Mouse (Mus musculus): ENCODE measurements around the gene Obp2a. TPM values are rescaled to one million over a fixed set of nuclear protein-coding genes. Genes with fewer than 3 reads are reported as not detected.

Gene Obp2a
- polyA plus RNA-seq, 1 experiment from 2014 or later: not detected

DNA sequence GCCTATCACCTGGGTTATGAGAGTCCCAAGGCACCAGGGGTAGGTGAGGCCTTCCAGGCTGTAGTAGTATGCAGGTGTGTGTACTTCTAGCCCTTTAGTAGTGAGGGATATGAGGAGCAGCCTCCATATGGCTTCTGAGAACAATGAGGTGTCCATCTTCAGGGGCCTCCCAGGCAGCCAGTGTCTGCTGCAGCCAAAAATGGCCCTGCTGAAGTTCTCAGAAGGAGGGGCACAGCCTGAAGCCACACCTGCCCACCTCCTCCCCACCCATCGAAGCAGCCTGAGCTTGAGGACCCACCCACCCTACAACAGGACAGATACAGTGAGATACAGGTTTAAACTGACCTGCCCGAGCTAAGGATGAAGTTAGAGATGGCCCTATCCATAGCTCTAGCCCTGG is 17.4 kb upstream of the Obp2a start, which contains the start of gene Lcn10:
TSS of gene Lcn10 (plus strand) at position 301 of the 400 bp plus-strand sequence.
- no peak for TF ChIP-seq CTCF (IDR thresholded peaks at IDR 0.05; ENCODE audit: low read depth)
- H3K4me3 ChIP-seq (ENCODE audit: low read depth, low read length): no peak within 1 kb of the TSS
- no peak for ATAC-seq
- no peaks in the 10 kb centered on the region for H3K27me3 ChIP-seq (replicated peaks; ENCODE audit: control insufficient read depth, insufficient read depth, low read length)
- no peak within 1 kb of the TSS for H3K9ac ChIP-seq (ENCODE audit: low read depth, low read length)
- H3K36me3 ChIP-seq (ENCODE audit: control insufficient read depth, insufficient read depth): no peaks in the 10 kb centered on the region
- no peaks in the 10 kb centered on the region for H3K9me3 ChIP-seq (ENCODE audit: control insufficient read depth)
- H3K4me1 ChIP-seq (replicated peaks; ENCODE audit: control insufficient read depth, insufficient read depth, low read length): no peaks in the 10 kb centered on the region
- H3K27ac ChIP-seq (ENCODE audit: low read depth, low read length): no peak within 1 kb of the TSS
- WGBS: 65% methylated on average over 2 of the region's 2 CpGs
- H3K4me2 ChIP-seq (replicated peaks; ENCODE audit: low read depth): no peak within 1 kb of the TSS

GRCm38 (mm10) chr2:25686941-25687340 is 12.9 kb upstream of the Obp2a start:
- no peaks in the 10 kb centered on the region for H3K27me3 ChIP-seq (replicated peaks; ENCODE audit: control insufficient read depth, insufficient read depth, low read length)
- 62% methylated on average over 4 of the region's 4 CpGs for WGBS
- no peak overlapping the region for H3K4me2 ChIP-seq (replicated peaks; ENCODE audit: low read depth)
- no peak for TF ChIP-seq CTCF (IDR thresholded peaks at IDR 0.05; ENCODE audit: low read depth)
- H3K9ac ChIP-seq (ENCODE audit: low read depth, low read length): no peak overlapping the region
- H3K9me3 ChIP-seq (ENCODE audit: control insufficient read depth): no peaks in the 10 kb centered on the region
- no peaks in the 10 kb centered on the region for H3K36me3 ChIP-seq (ENCODE audit: control insufficient read depth, insufficient read depth)
- ATAC-seq: no peak
- H3K4me3 ChIP-seq (ENCODE audit: low read depth, low read length): no peak overlapping the region
- H3K4me1 ChIP-seq (replicated peaks; ENCODE audit: control insufficient read depth, insufficient read depth, low read length): no peaks in the 10 kb centered on the region
- no peak overlapping the region for H3K27ac ChIP-seq (ENCODE audit: low read depth, low read length)

DNA sequence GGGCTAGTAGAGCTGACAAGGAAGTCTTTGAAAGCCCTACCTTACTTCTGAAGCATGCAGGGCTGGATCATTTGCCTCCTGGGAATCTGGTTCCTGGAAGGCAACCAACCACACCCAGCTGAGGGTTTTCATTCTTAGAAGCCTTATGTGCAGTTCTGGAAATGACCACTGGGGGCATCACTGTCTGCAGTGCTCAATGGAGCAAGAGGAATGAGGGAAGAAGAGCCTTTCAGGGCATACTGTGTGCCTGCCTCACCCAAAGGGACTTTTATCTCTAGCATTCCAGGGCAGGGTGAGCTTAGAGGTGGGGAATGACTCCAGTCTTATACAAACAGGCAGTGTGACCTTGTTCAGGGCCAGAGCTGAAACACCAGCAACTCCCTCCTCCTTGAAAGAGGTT is 5.2 kb upstream of the Obp2a start:
- Histone ChIP-seq H3K27ac (ENCODE audit: low read depth, low read length) (no peak overlapping the region), H3K36me3 (ENCODE audit: control insufficient read depth, insufficient read depth) (no peaks in the 10 kb centered on the region), H3K9me3 (ENCODE audit: control insufficient read depth) (no peaks in the 10 kb centered on the region), H3K27me3 (replicated peaks; ENCODE audit: control insufficient read depth, insufficient read depth, low read length) (no peaks in the 10 kb centered on the region), H3K4me1 (replicated peaks; ENCODE audit: control insufficient read depth, insufficient read depth, low read length) (no peaks in the 10 kb centered on the region), H3K4me2 (replicated peaks; ENCODE audit: low read depth) (no peak overlapping the region), H3K9ac (ENCODE audit: low read depth, low read length) (no peak overlapping the region), H3K4me3 (ENCODE audit: low read depth, low read length) (no peak overlapping the region)
- peak; percentile 51 for ATAC-seq
- peak; percentile 85 for TF ChIP-seq CTCF (IDR thresholded peaks at IDR 0.05; ENCODE audit: low read depth)

GRCm38 (mm10) chr2:25696951-25697350 is 2.9 kb upstream of the Obp2a start:
- Histone ChIP-seq H3K9me3 (ENCODE audit: control insufficient read depth) (no peaks in the 10 kb centered on the region), H3K4me3 (ENCODE audit: low read depth, low read length) (no peak overlapping the region), H3K27me3 (replicated peaks; ENCODE audit: control insufficient read depth, insufficient read depth, low read length) (no peaks in the 10 kb centered on the region), H3K27ac (ENCODE audit: low read depth, low read length) (no peak overlapping the region), H3K4me1 (replicated peaks; ENCODE audit: control insufficient read depth, insufficient read depth, low read length) (no peaks in the 10 kb centered on the region), H3K36me3 (ENCODE audit: control insufficient read depth, insufficient read depth) (no peaks in the 10 kb centered on the region), H3K9ac (ENCODE audit: low read depth, low read length) (no peak overlapping the region), H3K4me2 (replicated peaks; ENCODE audit: low read depth) (no peak overlapping the region)
- ATAC-seq: no peak
- WGBS: 68% methylated on average over 4 of the region's 4 CpGs
- no peak for TF ChIP-seq CTCF (IDR thresholded peaks at IDR 0.05; ENCODE audit: low read depth)

DNA sequence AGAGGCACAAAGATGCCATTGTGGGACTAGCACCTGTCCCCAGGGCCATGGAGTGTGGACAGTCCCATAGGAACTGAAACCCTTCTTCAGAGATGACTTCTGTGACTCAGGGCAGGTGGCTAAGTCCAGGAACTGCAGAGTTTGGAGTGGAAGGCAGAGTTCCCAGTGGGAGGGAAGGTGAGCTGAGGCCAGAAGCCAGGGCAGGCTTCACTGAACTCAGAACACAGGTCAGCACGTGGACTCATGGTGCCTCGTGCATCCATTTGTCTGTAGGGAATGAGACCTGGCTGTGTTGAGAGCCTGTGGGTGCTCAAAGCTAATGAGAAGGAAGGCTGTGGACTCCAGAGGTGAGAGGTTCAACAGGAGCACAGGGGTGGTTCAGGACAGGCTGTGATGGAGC is 1.1 kb upstream of the Obp2a start:
- no peak overlapping the region for H3K9ac ChIP-seq (ENCODE audit: low read depth, low read length)
- H3K36me3 ChIP-seq (ENCODE audit: control insufficient read depth, insufficient read depth): no peaks in the 10 kb centered on the region
- H3K27ac ChIP-seq (ENCODE audit: low read depth, low read length): no peak overlapping the region
- no peaks in the 10 kb centered on the region for H3K27me3 ChIP-seq (replicated peaks; ENCODE audit: control insufficient read depth, insufficient read depth, low read length)
- no peak for TF ChIP-seq CTCF (IDR thresholded peaks at IDR 0.05; ENCODE audit: low read depth)
- ATAC-seq: no peak
- no peaks in the 10 kb centered on the region for H3K4me1 ChIP-seq (replicated peaks; ENCODE audit: control insufficient read depth, insufficient read depth, low read length)
- WGBS: 90% methylated on average over 2 of the region's 2 CpGs
- no peaks in the 10 kb centered on the region for H3K9me3 ChIP-seq (ENCODE audit: control insufficient read depth)
- H3K4me2 ChIP-seq (replicated peaks; ENCODE audit: low read depth): no peak overlapping the region
- no peak overlapping the region for H3K4me3 ChIP-seq (ENCODE audit: low read depth, low read length)

DNA sequence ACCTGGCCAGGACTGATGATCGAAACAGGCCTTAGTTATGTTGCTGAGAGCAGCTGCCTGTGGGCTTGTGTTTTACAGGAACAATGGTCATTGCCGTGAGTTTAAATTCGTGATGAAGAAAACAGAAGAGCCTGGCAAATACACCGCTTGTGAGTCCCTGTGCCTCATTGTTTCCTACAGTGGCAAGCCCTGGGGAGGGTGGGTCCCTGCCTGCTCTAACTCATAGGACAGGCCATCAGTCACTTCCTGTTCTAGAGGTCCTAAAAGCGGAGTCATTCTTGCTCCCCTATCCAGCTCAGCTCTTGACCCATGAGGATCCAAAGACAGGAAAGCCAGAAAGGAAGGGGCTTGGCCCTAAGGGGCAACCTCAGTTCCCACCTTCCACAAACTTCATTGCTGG is 1.2 kb downstream of the Obp2a start:
- no peak for TF ChIP-seq CTCF (IDR thresholded peaks at IDR 0.05; ENCODE audit: low read depth)
- H3K9me3 ChIP-seq (ENCODE audit: control insufficient read depth): no peaks in the 10 kb centered on the region
- H3K27ac ChIP-seq (ENCODE audit: low read depth, low read length): no peak overlapping the region
- H3K27me3 ChIP-seq (replicated peaks; ENCODE audit: control insufficient read depth, insufficient read depth, low read length): no peaks in the 10 kb centered on the region
- 77% methylated on average over 5 of the region's 5 CpGs for WGBS
- H3K9ac ChIP-seq (ENCODE audit: low read depth, low read length): no peak overlapping the region
- H3K4me1 ChIP-seq (replicated peaks; ENCODE audit: control insufficient read depth, insufficient read depth, low read length): 0 out of 2 replicates have a peak, but pooled peaks cover 3% of the 10 kb centered on the region
- no peak for ATAC-seq
- H3K4me3 ChIP-seq (ENCODE audit: low read depth, low read length): no peak overlapping the region
- no peak overlapping the region for H3K4me2 ChIP-seq (replicated peaks; ENCODE audit: low read depth)
- H3K36me3 ChIP-seq (ENCODE audit: control insufficient read depth, insufficient read depth): no peaks in the 10 kb centered on the region

- no peak overlapping the region for H3K9ac ChIP-seq (ENCODE audit: low read depth, low read length)
- no peak for ATAC-seq
- no peaks in the 10 kb centered on the region for H3K9me3 ChIP-seq (ENCODE audit: control insufficient read depth)
- H3K36me3 ChIP-seq (ENCODE audit: control insufficient read depth, insufficient read depth): no peaks in the 10 kb centered on the region
- no peaks in the 10 kb centered on the region for H3K27me3 ChIP-seq (replicated peaks; ENCODE audit: control insufficient read depth, insufficient read depth, low read length)
- H3K4me1 ChIP-seq (replicated peaks; ENCODE audit: control insufficient read depth, insufficient read depth, low read length): 0 out of 2 replicates have a peak, but pooled peaks cover 5% of the 10 kb centered on the region
- no peak overlapping the region for H3K27ac ChIP-seq (ENCODE audit: low read depth, low read length)
- no peak overlapping the region for H3K4me2 ChIP-seq (replicated peaks; ENCODE audit: low read depth)
- WGBS: 60% methylated on average over 4 of the region's 4 CpGs
- no peak overlapping the region for H3K4me3 ChIP-seq (ENCODE audit: low read depth, low read length)
- TF ChIP-seq CTCF (IDR thresholded peaks at IDR 0.05; ENCODE audit: low read depth): no peak
Measured at GRCm38 (mm10) chr2:25703706-25704105, 3.9 kb downstream of the Obp2a start.

Measured in intestine, postnatal 0 days (tissue).